Mouse (Mus musculus): ENCODE measurements around the gene Lin28b. TPM values are rescaled to one million over a fixed set of nuclear protein-coding genes. Genes with fewer than 3 reads are reported as not detected.

The Lin28b gene
- polyA plus RNA-seq (2012) = 0.02 TPM in 1 of 2 replicates, not detected in the other

DNA sequence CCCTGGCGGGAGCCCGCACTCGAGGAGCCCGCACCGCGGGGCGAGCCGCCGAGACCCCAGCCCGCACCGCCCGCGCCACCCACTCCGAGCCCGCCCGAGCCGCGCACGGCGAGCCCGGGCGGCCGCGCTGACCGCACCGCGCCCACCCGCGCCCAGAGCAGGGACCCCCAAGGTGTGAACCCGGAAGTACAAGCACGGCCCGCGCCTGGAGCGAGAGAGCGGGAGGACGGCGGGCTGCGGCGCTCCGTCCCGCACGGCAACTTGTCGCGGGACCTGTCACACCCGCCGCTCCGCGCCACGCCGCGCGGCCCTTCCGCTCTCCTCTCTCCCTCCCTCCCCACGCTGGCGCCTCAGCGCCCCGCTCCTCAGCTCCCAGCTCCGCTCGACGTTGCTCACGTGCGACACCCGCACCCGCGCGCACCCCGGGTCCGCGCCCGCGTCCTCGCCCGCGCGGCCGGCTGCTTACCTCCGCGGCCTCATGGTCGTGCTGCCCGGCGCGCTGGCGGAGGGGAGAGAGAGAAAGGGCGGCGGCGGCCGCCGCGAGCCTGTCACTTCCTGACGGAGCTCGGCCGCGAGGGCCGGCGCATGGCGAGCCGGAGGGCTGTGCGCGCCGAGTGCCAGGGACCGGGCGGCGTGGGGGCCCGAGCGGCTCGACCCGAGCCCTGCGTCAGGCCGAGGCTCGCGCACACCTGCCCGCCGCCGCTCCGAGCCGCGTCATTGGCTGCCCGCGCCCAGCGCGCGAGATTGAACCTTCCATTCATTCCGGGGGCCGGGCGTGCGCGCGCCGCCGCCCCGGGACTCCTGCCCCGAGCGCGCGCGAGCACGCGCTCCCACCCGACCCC, at the start of gene Lin28b:
Gene Lin28b (minus strand): TSS at position 635 of the 842 bp plus-strand sequence.

GRCm38 (mm10) chr10:45335434-45336422, 150.5 kb downstream of the Lin28b start, which contains the start of gene Bves:
Bves (plus strand) TSS chr10:45335772.

Other genes with a start within 250 kb of the Lin28b start
- not detected in 2 replicates for gene Bves, start 150.6 kb downstream of the Lin28b start, polyA plus RNA-seq (2012)
- gene Hace1, start 91.4 kb upstream of the Lin28b start, polyA plus RNA-seq (2012) = 1.7 and 1.9 TPM in 2 replicates

Measured in megakaryocyte-erythroid progenitor cell, adult 5 weeks (primary cell).